Mouse (Mus musculus): ENCODE measurements around the gene Nos3. TPM values are rescaled to one million over a fixed set of nuclear protein-coding genes. Genes with fewer than 3 reads are reported as not detected.

The Nos3 gene
- polyA plus RNA-seq, 1 experiment, result 21.0 TPM

DNA sequence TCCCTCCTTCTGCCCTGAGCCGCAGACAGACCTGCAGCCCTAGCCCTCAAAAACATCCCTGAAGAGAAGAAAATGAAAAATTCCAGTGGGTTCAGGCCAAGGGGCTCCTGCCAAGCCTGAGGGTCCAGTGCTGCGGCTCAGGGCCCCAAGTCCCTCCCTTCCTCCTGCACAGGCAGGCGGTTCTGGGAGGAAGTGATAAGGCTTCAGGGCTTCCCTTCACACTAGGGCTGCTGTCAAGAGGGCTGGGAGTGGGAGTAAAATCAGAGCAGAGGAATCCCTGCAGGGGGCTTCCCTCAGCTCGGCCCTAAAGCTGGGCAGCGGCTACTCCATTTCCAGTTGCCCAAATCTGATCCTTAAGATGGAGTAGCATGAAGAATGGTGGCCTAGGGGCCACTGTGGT lies 918 bp downstream of the Nos3 start:
- peak overlapping the region; percentile 4 for H3K4me3 ChIP-seq (replicated peaks; ENCODE audit: extremely low read depth, low read depth, low read length)
- no peaks in the 10 kb centered on the region for H3K4me1 ChIP-seq (ENCODE audit: control insufficient read depth, insufficient read depth, low read length)
- TF ChIP-seq POLR2A (IDR thresholded peaks at IDR 0.05; ENCODE audit: borderline replicate concordance, extremely low read depth, low read depth, low read length), result no peak
- no peak for TF ChIP-seq CTCF (IDR thresholded peaks at IDR 0.05; ENCODE audit: insufficient read depth, low read length)
- WGBS, result 27% methylated on average over 5 of the region's 5 CpGs
- DNase-seq, result no peak

DNA sequence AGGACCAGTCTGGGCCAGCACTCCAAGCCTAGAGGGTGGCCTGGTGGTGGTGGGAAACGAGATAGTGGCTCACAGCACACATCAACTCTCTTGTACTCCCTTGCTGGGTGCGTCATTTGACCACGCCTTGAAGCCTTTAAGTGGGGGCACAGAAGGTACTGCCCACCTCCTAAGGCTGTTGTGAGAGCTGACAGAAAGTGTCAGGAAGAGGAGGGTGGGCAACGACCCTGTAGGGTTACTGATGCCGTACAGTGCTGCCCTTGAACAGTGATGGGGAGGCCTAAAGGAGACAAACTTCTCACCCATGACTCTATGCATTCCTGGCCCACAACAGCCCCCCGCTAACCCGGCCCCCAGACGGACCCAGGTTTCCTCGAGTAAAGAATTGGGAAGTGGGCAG lies 1.8 kb downstream of the Nos3 start:
- no peak overlapping the region for H3K4me3 ChIP-seq (replicated peaks; ENCODE audit: extremely low read depth, low read depth, low read length)

DNA sequence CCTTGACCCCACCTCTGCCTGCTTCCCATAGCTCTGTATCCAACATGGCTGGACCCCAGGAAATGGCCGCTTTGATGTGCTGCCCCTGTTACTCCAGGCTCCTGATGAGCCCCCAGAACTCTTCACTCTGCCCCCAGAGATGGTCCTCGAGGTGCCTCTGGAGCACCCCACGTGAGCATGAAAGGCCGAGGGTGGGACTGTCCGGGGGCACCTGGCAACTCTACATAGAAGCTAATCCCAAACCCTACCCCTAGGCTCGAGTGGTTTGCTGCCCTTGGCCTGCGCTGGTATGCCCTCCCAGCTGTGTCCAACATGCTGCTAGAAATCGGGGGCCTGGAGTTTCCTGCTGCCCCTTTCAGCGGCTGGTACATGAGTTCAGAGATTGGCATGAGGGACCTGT lies 5.2 kb downstream of the Nos3 start:
- no peak for TF ChIP-seq CTCF (IDR thresholded peaks at IDR 0.05; ENCODE audit: insufficient read depth, low read length)
- no peak for TF ChIP-seq POLR2A (IDR thresholded peaks at IDR 0.05; ENCODE audit: borderline replicate concordance, extremely low read depth, low read depth, low read length)

More for the DNA sequence above, 1.8 kb downstream of the Nos3 start:
- H3K4me1 ChIP-seq (ENCODE audit: control insufficient read depth, insufficient read depth, low read length), result no peaks in the 10 kb centered on the region
- no peak for DNase-seq
- TF ChIP-seq POLR2A (IDR thresholded peaks at IDR 0.05; ENCODE audit: borderline replicate concordance, extremely low read depth, low read depth, low read length) (no peak), CTCF (IDR thresholded peaks at IDR 0.05; ENCODE audit: insufficient read depth, low read length) (no peak)
- WGBS, result 77% methylated on average over 9 of the region's 9 CpGs

DNA sequence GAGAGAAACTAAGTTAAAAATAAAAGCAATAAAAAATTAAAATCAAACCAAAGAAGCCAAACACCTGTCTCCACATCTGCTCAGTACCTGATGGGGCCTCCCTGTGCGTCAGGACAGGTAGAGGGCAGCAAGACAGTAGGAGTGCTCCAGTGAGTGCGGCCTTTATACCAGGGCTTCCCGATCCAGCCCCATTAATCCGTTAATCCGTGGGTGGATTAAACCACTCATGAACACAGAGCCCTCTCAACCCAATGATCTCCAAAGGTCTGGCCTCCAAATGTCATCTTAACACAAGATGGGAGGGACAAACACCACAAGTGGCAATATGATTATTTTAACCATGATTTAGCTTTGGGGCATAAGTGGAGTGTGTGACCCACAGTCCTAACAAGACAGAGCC lies 9.2 kb downstream of the Nos3 start:
- Histone ChIP-seq H3K4me3 (replicated peaks; ENCODE audit: extremely low read depth, low read depth, low read length) (no peak overlapping the region), H3K4me1 (ENCODE audit: control insufficient read depth, insufficient read depth, low read length) (no peaks in the 10 kb centered on the region)
- no peak for DNase-seq
- WGBS, result 75% methylated on average over 5 of the region's 5 CpGs
- TF ChIP-seq POLR2A (IDR thresholded peaks at IDR 0.05; ENCODE audit: borderline replicate concordance, extremely low read depth, low read depth, low read length) (no peak), CTCF (IDR thresholded peaks at IDR 0.05; ENCODE audit: insufficient read depth, low read length) (no peak)

More for the DNA sequence above, 5.2 kb downstream of the Nos3 start:
- no peak for DNase-seq
- 88% methylated on average over 9 of the region's 9 CpGs for WGBS
- H3K4me1 ChIP-seq (ENCODE audit: control insufficient read depth, insufficient read depth, low read length), result no peaks in the 10 kb centered on the region
- H3K4me3 ChIP-seq (replicated peaks; ENCODE audit: extremely low read depth, low read depth, low read length), result no peak overlapping the region

DNA sequence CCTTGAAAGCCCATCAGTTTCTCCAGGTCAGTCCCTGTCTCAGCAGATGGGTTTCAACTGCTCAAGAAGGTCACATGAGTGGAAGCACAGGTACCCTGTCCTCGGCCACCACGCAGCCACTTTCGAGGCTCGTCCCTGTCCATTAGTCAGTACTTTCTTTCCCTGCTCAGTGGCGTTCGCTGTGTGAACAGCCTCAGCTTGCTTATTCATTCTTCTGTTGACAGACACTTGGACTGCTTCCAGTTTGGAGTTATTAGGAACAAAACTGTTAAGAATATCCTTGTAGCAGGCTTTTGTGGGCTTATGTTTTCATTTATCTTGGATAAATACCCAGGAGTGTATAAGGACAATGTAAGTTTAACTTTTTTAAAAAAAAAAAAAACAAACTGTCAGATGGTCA lies 9.6 kb downstream of the Nos3 start:
- H3K4me3 ChIP-seq (replicated peaks; ENCODE audit: extremely low read depth, low read depth, low read length), result no peak overlapping the region
- 24% methylated on average over 6 of the region's 6 CpGs for WGBS
- no peaks in the 10 kb centered on the region for H3K4me1 ChIP-seq (ENCODE audit: control insufficient read depth, insufficient read depth, low read length)
- DNase-seq, result no peak
- TF ChIP-seq POLR2A (IDR thresholded peaks at IDR 0.05; ENCODE audit: borderline replicate concordance, extremely low read depth, low read depth, low read length) (no peak), CTCF (IDR thresholded peaks at IDR 0.05; ENCODE audit: insufficient read depth, low read length) (no peak)

DNA sequence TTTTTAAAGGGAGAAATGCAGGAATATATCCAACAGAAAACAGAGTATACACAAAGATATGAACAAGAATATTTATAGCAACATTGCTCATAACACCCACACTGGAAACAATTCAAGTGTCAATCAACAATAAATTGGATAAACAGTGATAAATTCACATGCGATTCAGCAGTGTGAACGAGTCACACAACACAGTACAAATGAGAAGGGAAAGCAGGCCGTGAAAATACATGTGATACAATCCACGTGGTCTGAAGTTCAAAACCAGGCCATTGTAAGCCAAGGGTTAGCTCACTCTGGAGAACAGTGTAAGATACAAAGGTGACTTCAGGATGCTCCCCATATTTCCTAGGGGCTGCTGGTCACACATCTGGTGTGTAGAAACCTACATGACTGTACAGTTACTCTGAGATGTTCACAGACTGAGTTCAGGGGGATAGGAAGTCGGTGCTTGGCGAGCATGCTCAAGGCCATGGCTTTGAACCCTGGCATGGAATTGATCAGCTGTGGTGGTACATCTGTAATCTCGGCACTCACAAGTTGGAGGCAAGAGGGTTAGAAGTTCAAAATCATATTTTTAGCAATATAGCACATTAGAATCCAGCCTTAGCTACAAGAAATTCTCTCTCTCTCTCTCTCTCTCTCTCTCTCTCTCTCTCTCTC lies 10.2 kb downstream of the Nos3 start:
- TF ChIP-seq POLR2A (IDR thresholded peaks at IDR 0.05; ENCODE audit: borderline replicate concordance, extremely low read depth, low read depth, low read length), result no peak
- TF ChIP-seq CTCF (IDR thresholded peaks at IDR 0.05; ENCODE audit: insufficient read depth, low read length), result no peak
- no peak for DNase-seq
- Histone ChIP-seq H3K4me1 (ENCODE audit: control insufficient read depth, insufficient read depth, low read length) (no peaks in the 10 kb centered on the region), H3K4me3 (replicated peaks; ENCODE audit: extremely low read depth, low read depth, low read length) (no peak overlapping the region)
- WGBS, result 55% methylated on average over 7 of the region's 7 CpGs

DNA sequence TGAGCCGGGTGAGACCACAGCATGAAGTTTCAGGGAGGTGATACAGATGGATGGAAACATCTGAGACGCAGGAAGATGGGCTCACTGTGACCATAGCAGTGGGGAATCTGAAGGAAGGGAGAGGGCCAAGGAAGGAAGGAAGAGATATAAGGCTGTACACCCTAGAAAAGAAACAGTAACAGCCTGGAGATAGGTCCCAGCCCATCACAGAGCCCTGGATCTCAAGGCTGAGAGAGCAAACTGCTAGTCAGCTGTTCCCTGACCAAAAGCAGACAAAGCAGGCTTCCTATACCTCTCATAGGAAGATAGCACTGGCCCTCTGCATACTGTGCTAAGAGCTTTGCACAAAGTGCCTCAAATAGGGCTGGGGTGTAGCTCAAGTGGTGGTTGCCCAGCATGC lies 14.1 kb downstream of the Nos3 start:
- TF ChIP-seq CTCF (IDR thresholded peaks at IDR 0.05; ENCODE audit: insufficient read depth, low read length) (no peak), POLR2A (IDR thresholded peaks at IDR 0.05; ENCODE audit: borderline replicate concordance, extremely low read depth, low read depth, low read length) (no peak)
- WGBS, result 79% methylated on average over 2 of the region's 2 CpGs

DNA sequence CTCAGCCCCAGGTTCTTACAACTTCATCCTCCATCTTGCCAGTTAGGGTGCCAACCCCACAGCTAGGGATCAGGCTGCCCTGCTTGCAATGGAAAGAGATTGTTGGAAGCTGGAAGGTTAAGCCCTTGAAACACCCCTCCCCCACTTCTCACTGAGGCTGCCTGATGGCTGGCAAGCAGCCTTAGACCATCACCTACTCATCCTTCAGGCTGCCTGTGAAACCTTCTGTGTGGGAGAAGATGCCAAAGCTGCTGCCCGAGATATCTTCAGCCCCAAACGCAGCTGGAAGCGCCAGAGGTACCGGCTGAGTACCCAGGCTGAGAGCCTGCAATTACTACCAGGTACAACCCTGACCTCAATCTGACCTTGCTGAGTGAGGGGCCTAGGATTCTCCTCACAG lies 14.9 kb downstream of the Nos3 start:
- DNase-seq, result no peak
- Histone ChIP-seq H3K4me1 (ENCODE audit: control insufficient read depth, insufficient read depth, low read length) (peaks cover 13% of the 10 kb centered on the region), H3K4me3 (replicated peaks; ENCODE audit: extremely low read depth, low read depth, low read length) (no peak overlapping the region)
- TF ChIP-seq POLR2A (IDR thresholded peaks at IDR 0.05; ENCODE audit: borderline replicate concordance, extremely low read depth, low read depth, low read length), result no peak
- no peak for TF ChIP-seq CTCF (IDR thresholded peaks at IDR 0.05; ENCODE audit: insufficient read depth, low read length)
- 82% methylated on average over 4 of the region's 4 CpGs for WGBS

More for the DNA sequence above, 14.1 kb downstream of the Nos3 start:
- Histone ChIP-seq H3K4me1 (ENCODE audit: control insufficient read depth, insufficient read depth, low read length) (peaks cover 7% of the 10 kb centered on the region; the same call in 1 of the 2 replicates), H3K4me3 (replicated peaks; ENCODE audit: extremely low read depth, low read depth, low read length) (no peak overlapping the region)
- DNase-seq, result no peak

DNA sequence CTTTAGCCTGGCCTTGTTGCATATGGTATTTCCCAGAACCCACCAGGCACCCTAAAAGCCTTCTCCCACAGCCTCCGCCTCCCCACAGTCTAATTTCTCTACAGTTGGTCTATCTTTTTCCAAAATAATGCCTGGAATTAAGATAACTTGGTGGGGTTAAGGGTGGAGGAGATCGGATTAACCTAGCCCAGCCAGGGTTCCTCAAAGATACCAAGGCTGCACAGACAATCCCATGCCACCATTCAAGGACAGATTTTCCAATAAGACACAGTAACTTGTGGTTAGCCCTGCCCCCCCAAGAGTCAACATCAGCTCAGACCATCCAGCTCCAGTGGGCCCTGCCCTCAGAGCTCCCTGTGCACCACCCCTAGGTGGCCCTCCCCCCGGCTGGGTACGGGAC lies 15.9 kb downstream of the Nos3 start:
- WGBS, result 85% methylated on average over 4 of the region's 4 CpGs
- H3K4me1 ChIP-seq (ENCODE audit: control insufficient read depth, insufficient read depth, low read length), result peaks cover 14% of the 10 kb centered on the region
- H3K4me3 ChIP-seq (replicated peaks; ENCODE audit: extremely low read depth, low read depth, low read length), result no peak overlapping the region
- TF ChIP-seq POLR2A (IDR thresholded peaks at IDR 0.05; ENCODE audit: borderline replicate concordance, extremely low read depth, low read depth, low read length) (no peak), CTCF (IDR thresholded peaks at IDR 0.05; ENCODE audit: insufficient read depth, low read length) (no peak)
- no peak for DNase-seq

DNA sequence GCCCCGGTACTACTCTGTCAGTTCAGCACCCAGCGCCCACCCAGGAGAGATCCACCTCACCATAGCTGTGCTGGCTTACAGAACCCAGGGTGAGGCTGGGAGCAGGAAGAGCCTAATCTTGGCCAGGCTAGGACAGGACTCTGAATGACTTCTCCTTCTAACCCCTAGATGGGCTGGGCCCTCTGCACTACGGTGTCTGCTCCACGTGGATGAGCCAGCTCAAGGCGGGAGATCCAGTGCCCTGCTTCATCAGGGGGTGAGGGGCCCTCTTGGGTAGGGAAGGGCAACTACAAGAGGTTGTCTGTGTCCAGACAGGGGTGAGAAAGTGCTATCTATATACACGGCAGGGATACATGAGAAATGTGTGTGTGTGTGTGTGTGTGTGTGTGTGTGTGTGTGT lies 16.9 kb downstream of the Nos3 start:
- no peak for TF ChIP-seq POLR2A (IDR thresholded peaks at IDR 0.05; ENCODE audit: borderline replicate concordance, extremely low read depth, low read depth, low read length)
- no peak for TF ChIP-seq CTCF (IDR thresholded peaks at IDR 0.05; ENCODE audit: insufficient read depth, low read length)
- DNase-seq, result no peak
- WGBS, result 70% methylated on average over 6 of the region's 6 CpGs
- Histone ChIP-seq H3K4me1 (ENCODE audit: control insufficient read depth, insufficient read depth, low read length) (peaks cover 14% of the 10 kb centered on the region), H3K4me3 (replicated peaks; ENCODE audit: extremely low read depth, low read depth, low read length) (no peak overlapping the region)

All from lung, adult 2 months (tissue).